Mouse (Mus musculus) forebrain, embryonic 15.5 days (tissue): ENCODE results near the gene Szrd1. TPM values are rescaled to one million over a fixed set of nuclear protein-coding genes. Genes with fewer than 3 reads are reported as not detected.
"Not testable (repeated sequence)": the region's sequence is repeated elsewhere in the genome, so short reads cannot be mapped to it uniquely, and the experiment has no call there.

Experiments
- ATAC-seq: fragments of 200-750 bp; cut with Nextera tagmentation; replicated peaks from 2 replicates; pipeline ENCODE4 v1.8.0; 2017; ENCODE audit warnings: mild to moderate bottlenecking, moderate TSS enrichment, moderate library complexity
- H3K27ac ChIP-seq: fragments of 300-500 bp; sonication (generic); replicated peaks from 2 replicates; pipeline ENCODE4 v1.5.1; 2015; ENCODE audit warnings: mild to moderate bottlenecking, inconsistent platforms
- H3K27me3 ChIP-seq: fragments of 300-500 bp; sonication (generic); 2 replicates; pipeline ENCODE4 v1.6.1; 2015; ENCODE audit warnings: inconsistent platforms
- H3K36me3 ChIP-seq: fragments of 300-500 bp; sonication (generic); 2 replicates; pipeline ENCODE4 v1.6.1; 2015; ENCODE audit warnings: mild to moderate bottlenecking, inconsistent platforms
- H3K4me1 ChIP-seq: fragments of 300-500 bp; sonication (generic); 2 replicates; pipeline ENCODE4 v1.6.1; 2015; ENCODE audit warnings: inconsistent platforms
- H3K4me2 ChIP-seq: fragments of 300-500 bp; sonication (generic); replicated peaks from 2 replicates; pipeline ENCODE4 v1.6.1; 2015; ENCODE audit warnings: mild to moderate bottlenecking, inconsistent platforms
- H3K4me3 ChIP-seq: fragments of 300-500 bp; sonication (generic); 2 replicates; pipeline ENCODE4 v1.5.1; 2015; ENCODE audit warnings: mild to moderate bottlenecking, inconsistent platforms
- H3K9ac ChIP-seq: fragments of 300-500 bp; sonication (generic); replicated peaks from 2 replicates; pipeline ENCODE4 v1.6.1; 2015; ENCODE audit warnings: mild to moderate bottlenecking, inconsistent platforms
- H3K9me3 ChIP-seq: fragments of 300-500 bp; sonication (generic); 2 replicates; pipeline ENCODE4 v1.6.1; 2016; ENCODE audit warnings: inconsistent platforms
- WGBS: fragments of 180-500 bp; shearing (Covaris S2); methylation state at CpG from one replicate; pipeline ENCODE4 v1.1.7; 2015; ENCODE audit warnings: mixed read lengths; 5-methylcytosine and 5-hydroxymethylcytosine counted together
- polyA plus RNA-seq: library from polyadenylated mRNA; unstranded; fragments of >200 nt; fragmentation: Nextera tagmentation; extraction: Ambion mirVana; gene quantifications from 2 replicates; pipeline ENCODE4 v1.2.1, GENCODE M21; 2015

The Szrd1 gene
- polyA plus RNA-seq, 1 experiment from 2014 or later: 30.9 TPM

DNA sequence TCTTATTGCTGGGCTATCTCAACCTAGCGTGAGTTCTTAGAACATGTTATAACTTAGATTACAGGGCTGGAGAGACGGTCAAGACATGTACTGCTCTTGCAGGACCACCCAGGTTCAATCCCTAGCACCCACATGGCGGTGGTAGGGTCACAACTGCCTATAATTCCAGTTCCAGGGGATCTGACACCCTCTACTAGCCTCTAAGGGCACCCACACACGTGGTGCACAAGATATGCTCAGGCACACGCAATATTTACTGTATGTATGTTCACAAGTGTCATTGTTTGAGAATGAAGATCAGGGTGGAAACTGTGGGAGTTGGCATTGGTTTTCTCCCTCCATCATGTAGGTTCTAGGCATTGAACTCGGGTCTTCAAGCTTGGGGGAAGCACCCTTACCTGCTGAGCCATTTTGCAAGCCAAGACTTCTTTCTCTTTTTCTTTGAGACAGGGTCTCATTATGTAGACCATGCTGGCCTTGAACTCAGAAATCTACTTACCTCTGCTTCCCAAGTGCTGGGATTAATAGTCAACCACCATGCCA is 7.0 kb upstream of the Szrd1 start:
- no peak overlapping the region for H3K9ac ChIP-seq
- H3K27ac ChIP-seq: no peak overlapping the region
- H3K27me3 ChIP-seq: 0 out of 2 replicates have a peak, but pooled peaks cover 3% of the 10 kb centered on the region
- no peaks in the 10 kb centered on the region for H3K9me3 ChIP-seq
- no peaks in the 10 kb centered on the region for H3K36me3 ChIP-seq
- WGBS: 95% methylated on average over 6 of the region's 6 CpGs
- no peak overlapping the region for H3K4me3 ChIP-seq
- no peak for ATAC-seq
- peaks cover 30% of the 10 kb centered on the region for H3K4me1 ChIP-seq
- no peak overlapping the region for H3K4me2 ChIP-seq

DNA sequence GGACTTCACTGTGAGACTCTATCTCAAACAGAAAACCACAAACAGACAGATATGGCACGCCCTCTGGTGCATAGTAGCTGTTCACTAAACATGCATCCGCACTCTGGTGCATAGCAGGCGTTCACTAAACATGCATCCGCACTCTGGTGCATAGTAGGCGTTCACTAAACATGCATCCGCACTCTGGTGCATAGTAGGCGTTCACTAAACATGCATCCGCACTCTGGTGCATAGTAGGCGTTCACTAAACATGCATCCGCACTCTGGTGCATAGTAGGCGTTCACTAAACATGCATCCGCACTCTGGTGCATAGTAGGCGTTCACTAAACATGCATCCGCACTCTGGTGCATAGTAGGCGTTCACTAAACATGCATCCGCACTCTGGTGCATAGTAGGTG is 5.5 kb upstream of the Szrd1 start:
- not testable (repeated sequence) for H3K4me3 ChIP-seq
- 92% methylated on average over 12 of the region's 16 CpGs for WGBS

DNA sequence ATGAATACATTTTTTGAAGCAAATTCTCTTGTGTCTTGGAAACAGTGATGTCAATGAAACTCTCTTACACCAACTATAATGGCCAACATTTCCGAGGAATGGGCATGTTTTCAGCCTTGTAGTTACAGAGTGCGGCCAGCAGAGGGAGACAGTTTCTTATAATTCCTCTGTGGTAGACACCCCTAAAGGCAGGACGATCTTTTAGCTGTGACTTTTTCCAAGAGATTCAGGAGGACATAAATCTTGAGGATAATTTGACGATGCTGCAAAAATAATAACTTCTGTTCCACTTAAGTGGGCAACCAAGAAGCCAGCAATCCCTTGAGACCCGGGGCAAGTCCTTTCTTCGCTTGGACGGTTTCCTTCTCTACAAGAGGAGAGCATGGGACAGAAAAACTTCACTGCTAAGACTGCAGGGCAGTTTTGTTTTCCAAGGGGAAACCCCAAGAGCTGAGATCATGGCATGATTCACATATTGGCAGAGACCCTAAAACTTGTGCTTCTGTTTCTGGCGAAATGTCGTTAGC is 2.8 kb upstream of the Szrd1 start:
- Histone ChIP-seq H3K27me3 (0 out of 2 replicates have a peak, but pooled peaks cover 3% of the 10 kb centered on the region), H3K4me2 (no peak overlapping the region), H3K4me1 (peaks cover 21% of the 10 kb centered on the region), H3K9me3 (no peaks in the 10 kb centered on the region), H3K4me3 (no peak overlapping the region), H3K9ac (no peak overlapping the region), H3K27ac (no peak overlapping the region), H3K36me3 (no peaks in the 10 kb centered on the region)
- no peak for ATAC-seq
- WGBS: 26% methylated on average over 9 of the region's 9 CpGs

More for the DNA sequence above, 5.5 kb upstream of the Szrd1 start:
- not testable (repeated sequence) for H3K9me3 ChIP-seq, H3K9ac ChIP-seq, H3K27ac ChIP-seq, H3K27me3 ChIP-seq, ATAC-seq, H3K36me3 ChIP-seq, H3K4me2 ChIP-seq
- peaks cover 25% of the 10 kb centered on the region for H3K4me1 ChIP-seq

DNA sequence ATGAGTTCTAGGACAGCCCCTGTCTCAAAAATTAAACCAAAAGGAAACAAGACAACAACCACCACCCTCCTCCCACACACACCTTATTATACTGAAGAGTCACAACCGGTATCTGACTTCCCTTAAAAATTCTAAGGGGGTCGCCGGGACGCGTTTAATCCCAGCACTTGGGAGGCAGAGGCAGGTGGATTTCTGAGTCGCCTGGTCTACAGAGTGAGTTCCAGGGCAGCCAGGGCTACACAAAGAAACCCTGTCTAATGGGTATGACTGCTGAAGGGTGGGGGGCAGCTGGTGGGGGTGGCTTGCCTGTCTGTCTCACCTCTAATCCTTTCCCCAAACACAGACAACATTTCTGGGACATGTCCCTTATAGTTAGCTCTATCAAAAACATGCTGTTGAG is 1.4 kb upstream of the Szrd1 start:
- ATAC-seq: no peak
- Histone ChIP-seq H3K4me1 (peaks cover 27% of the 10 kb centered on the region), H3K27me3 (0 out of 2 replicates have a peak, but pooled peaks cover 3% of the 10 kb centered on the region), H3K4me2 (no peak overlapping the region), H3K4me3 (no peak overlapping the region), H3K9ac (no peak overlapping the region), H3K36me3 (no peaks in the 10 kb centered on the region), H3K9me3 (no peaks in the 10 kb centered on the region), H3K27ac (no peak overlapping the region)
- WGBS: 92% methylated on average over 6 of the region's 6 CpGs

DNA sequence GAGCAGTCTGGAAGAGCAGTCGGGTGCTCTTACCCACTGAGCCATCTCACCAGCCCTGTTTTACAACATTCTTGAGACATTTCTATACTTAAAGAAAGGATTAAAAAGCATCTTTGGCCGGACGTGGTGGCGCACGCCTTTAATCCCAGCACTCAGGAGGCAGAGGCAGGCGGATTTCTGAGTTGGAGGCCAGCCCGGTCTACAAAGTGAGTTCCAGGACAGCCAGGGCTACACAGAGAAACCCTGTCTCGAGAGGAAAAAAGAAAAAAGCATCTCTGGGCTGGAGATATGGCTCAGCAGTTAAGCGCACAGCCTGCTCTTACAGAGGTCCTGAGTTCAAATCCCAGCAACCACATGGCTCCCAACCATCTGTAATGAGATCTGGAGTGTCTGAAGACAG is 779 bp upstream of the Szrd1 start:
- WGBS: 87% methylated on average over 9 of the region's 9 CpGs
- H3K4me3 ChIP-seq, H3K27me3 ChIP-seq: not testable (repeated sequence)

DNA sequence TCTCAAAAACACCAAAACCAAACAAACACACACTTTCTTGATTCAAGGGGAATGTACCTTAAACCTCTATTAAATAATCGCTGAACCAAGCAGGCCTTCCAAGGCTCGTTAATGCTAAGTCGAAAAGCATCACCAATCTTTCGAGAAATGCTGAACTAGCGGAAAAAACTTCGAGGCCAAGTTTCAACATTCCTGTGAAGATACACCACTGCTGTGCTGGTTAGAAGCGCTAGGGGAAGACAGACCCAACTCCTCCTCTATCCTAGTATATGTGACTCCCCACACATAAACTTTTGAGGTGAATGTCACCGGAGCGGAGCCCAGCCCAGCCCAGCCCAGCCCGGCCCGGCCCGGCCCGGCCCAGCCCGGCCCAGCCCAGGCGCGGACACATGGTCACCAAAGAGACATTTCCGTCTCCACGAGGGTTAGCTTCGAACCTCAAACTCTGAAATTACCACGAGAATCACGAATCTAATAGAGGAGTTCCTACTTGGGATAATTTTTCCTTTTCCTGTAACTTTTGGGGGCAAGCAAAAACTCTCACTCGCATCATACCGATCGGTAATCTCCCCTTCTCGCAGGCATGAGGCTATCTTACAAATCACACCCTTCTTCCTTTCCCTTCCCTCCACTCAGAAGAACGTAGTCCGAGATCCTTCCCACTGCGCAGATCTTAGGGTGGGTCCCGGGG is 1.0 kb downstream of the Szrd1 start:
- Histone ChIP-seq H3K9me3 (no peaks in the 10 kb centered on the region), H3K4me1 (peaks cover 46% of the 10 kb centered on the region), H3K4me2 (peak overlapping the region; percentile 79), H3K27ac (peak overlapping the region; percentile 97), H3K36me3 (no peaks in the 10 kb centered on the region), H3K9ac (peak overlapping the region; percentile 89), H3K27me3 (0 out of 2 replicates have a peak, but pooled peaks cover 3% of the 10 kb centered on the region), H3K4me3 (peak overlapping the region; percentile 88)
- ATAC-seq: no peak
- WGBS: 2% methylated on average over 29 of the region's 29 CpGs

More for the DNA sequence above, 779 bp upstream of the Szrd1 start:
- H3K36me3 ChIP-seq, ATAC-seq, H3K27ac ChIP-seq, H3K4me2 ChIP-seq, H3K9me3 ChIP-seq, H3K9ac ChIP-seq: not testable (repeated sequence)
- peaks cover 31% of the 10 kb centered on the region for H3K4me1 ChIP-seq

DNA sequence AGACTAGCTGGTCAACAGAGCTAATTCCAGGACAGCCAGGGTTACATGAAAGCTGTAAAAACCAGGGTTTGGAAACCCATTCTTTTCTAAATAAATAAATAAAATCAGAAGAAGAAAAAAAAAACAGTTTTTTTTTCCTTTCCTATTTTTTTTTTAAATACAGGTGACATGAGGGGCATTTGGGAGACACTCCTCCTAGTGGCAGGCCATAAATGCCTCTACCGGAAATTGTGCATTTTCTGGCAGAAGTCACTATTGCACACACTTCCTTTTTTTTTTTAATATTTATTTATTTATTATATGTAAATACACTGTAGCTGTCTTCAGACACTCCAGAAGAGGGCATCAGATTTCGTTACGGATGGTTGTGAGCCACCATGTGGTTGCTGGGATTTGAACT is 1.8 kb downstream of the Szrd1 start:
- ATAC-seq, H3K9ac ChIP-seq, H3K4me3 ChIP-seq, H3K36me3 ChIP-seq, H3K4me2 ChIP-seq, H3K9me3 ChIP-seq, H3K27me3 ChIP-seq, H3K27ac ChIP-seq: not testable (repeated sequence)
- 77% methylated on average over 3 of the region's 3 CpGs for WGBS
- peaks cover 51% of the 10 kb centered on the region for H3K4me1 ChIP-seq

DNA sequence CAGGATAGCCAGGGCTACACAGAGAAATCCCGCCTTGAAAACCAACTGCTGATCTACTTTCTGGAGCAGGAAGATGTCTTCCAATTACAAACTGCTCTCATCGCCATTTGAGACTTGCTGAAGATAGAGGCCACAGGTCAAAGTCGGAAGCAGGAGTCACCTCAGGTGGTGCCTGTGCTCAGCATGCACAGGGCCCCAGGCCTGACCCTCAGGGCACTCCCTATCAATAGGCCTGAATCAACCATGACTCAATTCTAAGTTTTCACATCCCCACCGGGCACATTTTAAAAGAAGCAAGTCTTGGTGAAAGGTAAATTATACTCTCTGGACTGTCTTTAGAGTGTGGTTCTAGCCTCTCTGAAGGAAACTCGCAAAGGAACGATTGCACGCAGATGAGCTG is 3.4 kb downstream of the Szrd1 start:
- Histone ChIP-seq H3K4me2 (no peak overlapping the region), H3K27me3 (no peaks in the 10 kb centered on the region), H3K4me1 (peaks cover 65% of the 10 kb centered on the region), H3K9ac (no peak overlapping the region), H3K9me3 (no peaks in the 10 kb centered on the region), H3K27ac (no peak overlapping the region), H3K36me3 (no peaks in the 10 kb centered on the region), H3K4me3 (no peak overlapping the region)
- 80% methylated on average over 7 of the region's 7 CpGs for WGBS
- ATAC-seq: no peak

DNA sequence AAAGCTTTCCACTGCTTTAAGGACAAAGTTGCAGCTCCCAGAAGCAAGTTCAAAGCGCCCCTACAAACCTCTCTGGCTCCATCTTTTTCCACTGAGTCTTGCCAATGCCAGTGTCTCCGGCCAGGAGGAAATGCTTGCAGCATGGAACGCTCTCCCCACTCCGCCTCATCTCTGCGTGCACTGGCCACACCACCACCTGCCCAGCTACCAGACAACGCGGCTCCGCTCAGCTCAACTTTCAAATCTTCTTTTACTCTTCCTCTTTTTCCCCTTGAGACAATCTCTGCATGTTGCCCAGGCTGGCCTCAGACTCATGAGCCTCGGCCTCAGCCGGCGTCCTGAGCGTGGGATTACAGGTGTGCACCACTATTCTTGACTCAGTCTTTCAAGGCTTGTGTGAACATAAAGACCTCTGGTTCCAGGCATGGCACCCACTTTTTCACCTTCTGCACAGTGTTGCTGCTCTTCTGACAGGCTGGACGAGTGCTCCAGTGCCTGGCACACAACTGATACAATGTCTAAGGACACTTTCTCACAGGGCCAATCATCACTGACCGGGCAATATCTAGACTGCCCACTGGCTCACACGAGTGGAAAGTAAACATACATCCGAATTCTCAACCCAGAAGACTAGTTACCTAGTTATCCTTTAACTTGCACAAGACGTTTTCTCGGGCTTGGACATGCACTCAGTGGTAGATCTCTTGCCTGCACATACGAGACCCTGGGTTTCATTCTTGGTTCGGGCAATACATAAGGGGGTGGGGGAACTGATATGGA is 4.6 kb downstream of the Szrd1 start:
- no peak overlapping the region for H3K4me2 ChIP-seq
- H3K9ac ChIP-seq: no peak overlapping the region
- H3K4me1 ChIP-seq: peaks cover 74% of the 10 kb centered on the region
- ATAC-seq: no peak
- H3K36me3 ChIP-seq: no peaks in the 10 kb centered on the region
- no peaks in the 10 kb centered on the region for H3K9me3 ChIP-seq
- H3K27me3 ChIP-seq: no peaks in the 10 kb centered on the region
- 62% methylated on average over 20 of the region's 20 CpGs for WGBS
- H3K4me3 ChIP-seq: no peak overlapping the region
- H3K27ac ChIP-seq: peak overlapping the region; percentile 44; the same call in 1 of the 2 replicates

DNA sequence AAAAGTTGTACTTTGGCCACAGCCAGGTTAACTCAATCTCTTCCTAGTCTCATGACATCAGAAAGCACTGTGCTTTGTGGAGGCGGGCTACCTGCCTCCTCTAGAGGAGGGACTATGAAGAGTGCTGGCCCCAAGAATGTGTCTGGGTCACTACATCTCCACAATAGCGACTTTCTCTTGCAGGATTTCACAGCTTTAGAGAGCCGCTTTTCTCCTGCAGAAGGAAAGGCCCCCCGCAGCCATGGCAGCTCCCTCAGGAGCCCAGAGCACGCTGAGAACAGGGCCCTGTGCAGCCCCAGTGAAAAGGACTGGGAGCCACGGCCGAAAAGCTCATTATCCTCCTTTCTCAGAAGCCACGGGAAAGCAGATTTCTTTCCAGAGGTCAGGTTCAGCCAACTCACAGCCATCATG is 5.5 kb downstream of the Szrd1 start:
- ATAC-seq: no peak
- Histone ChIP-seq H3K36me3 (no peaks in the 10 kb centered on the region), H3K27ac (peak overlapping the region; percentile 44), H3K4me1 (peaks cover 74% of the 10 kb centered on the region), H3K27me3 (no peaks in the 10 kb centered on the region), H3K4me3 (no peak overlapping the region), H3K4me2 (no peak overlapping the region), H3K9me3 (no peaks in the 10 kb centered on the region), H3K9ac (no peak overlapping the region)
- WGBS: 9% methylated on average over 8 of the region's 8 CpGs

DNA sequence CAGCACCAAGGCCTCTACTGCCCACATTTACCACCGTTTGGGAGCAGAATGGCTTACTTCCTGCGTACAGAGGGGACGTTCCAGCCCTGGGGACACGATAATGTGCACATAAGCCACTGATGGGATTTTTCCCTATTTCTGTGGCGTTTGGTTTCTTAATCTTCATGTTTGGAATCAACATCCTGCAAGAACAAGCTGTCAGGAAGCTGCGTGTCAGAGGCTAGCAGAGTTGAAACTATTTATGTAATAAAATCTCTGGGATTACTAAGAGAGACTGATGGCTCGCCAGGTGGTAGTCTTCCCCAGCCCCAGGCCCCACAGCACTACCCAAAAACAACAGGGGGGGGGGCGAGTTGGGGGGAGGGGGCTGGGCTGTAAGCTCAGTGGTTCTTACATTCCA is 6.3 kb downstream of the Szrd1 start:
- H3K36me3 ChIP-seq: no peaks in the 10 kb centered on the region
- no peak overlapping the region for H3K9ac ChIP-seq
- no peak overlapping the region for H3K27ac ChIP-seq
- no peak overlapping the region for H3K4me2 ChIP-seq
- H3K27me3 ChIP-seq: no peaks in the 10 kb centered on the region
- ATAC-seq: no peak
- H3K4me3 ChIP-seq: no peak overlapping the region
- peaks cover 68% of the 10 kb centered on the region for H3K4me1 ChIP-seq
- 70% methylated on average over 8 of the region's 8 CpGs for WGBS
- no peaks in the 10 kb centered on the region for H3K9me3 ChIP-seq

DNA sequence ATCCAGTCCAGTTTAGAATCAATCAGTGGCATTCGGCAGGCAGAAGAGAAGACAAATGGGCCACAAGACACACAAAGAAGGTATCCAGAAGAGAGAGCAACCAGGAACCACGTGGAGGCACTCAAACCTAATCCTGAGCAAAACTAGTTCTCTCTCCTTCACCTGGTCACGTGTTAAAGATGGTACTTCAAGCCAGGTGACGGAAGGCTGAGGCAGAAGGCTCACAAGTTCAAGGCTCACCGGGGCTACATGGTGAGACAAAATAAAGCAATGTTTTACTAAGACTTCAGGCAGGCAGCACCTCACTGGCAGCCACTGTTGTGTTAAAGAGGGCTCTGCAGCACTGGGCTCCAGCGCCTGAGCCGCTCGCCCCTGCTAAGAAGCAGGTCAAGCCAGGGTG is 7.4 kb downstream of the Szrd1 start:
- Histone ChIP-seq H3K4me3 (no peak overlapping the region), H3K9me3 (no peaks in the 10 kb centered on the region), H3K9ac (no peak overlapping the region), H3K27ac (no peak overlapping the region), H3K4me2 (no peak overlapping the region), H3K27me3 (no peaks in the 10 kb centered on the region), H3K36me3 (no peaks in the 10 kb centered on the region), H3K4me1 (peaks cover 61% of the 10 kb centered on the region)
- WGBS: 57% methylated on average over 8 of the region's 8 CpGs
- no peak for ATAC-seq
